Mouse (Mus musculus) kidney, adult 8-10 months (tissue): Measurements from ENCODE around the gene Fam162b.

ENCODE experiments used
- DNase-seq, 2 experiments: peaks; one replicate each; pipeline ENCODE4 v3.0.0; 2022

The Fam162b gene

GRCm38 (mm10) chr10:51590139-51590574 is at the start of gene Fam162b:
TSS of gene Fam162b (minus strand) at chr10:51590517.
- DNase-seq: no peak

GRCm38 (mm10) chr10:51631411-51632136 is 41.3 kb upstream of the Fam162b start, which contains the start of gene Gprc6a:
TSS of gene Gprc6a (minus strand) at chr10:51631461.
- no peak for DNase-seq

- no peak for DNase-seq
Measured at GRCm38 (mm10) chr10:51621193-51621592, 30.9 kb upstream of the Fam162b start.

- no peak for DNase-seq
Measured at GRCm38 (mm10) chr10:51620126-51620525, 29.8 kb upstream of the Fam162b start.

- no peak for DNase-seq
Measured at GRCm38 (mm10) chr10:51618538-51618937, 28.2 kb upstream of the Fam162b start.

- DNase-seq: no peak
Measured at GRCm38 (mm10) chr10:51614826-51615590, 24.7 kb upstream of the Fam162b start.

- DNase-seq: no peak
Measured at GRCm38 (mm10) chr10:51613421-51613820, 23.1 kb upstream of the Fam162b start.

GRCm38 (mm10) chr10:51611969-51612682 is 21.8 kb upstream of the Fam162b start:
- DNase-seq: no peak

- no peak for DNase-seq
Measured at GRCm38 (mm10) chr10:51609741-51610425, 19.6 kb upstream of the Fam162b start.

- no peak for DNase-seq
Measured at GRCm38 (mm10) chr10:51596928-51597635, 6.8 kb upstream of the Fam162b start.

GRCm38 (mm10) chr10:51595001-51595931 is 4.9 kb upstream of the Fam162b start:
- no peak for DNase-seq

- no peak for DNase-seq
Measured at GRCm38 (mm10) chr10:51591574-51591973, 1.3 kb upstream of the Fam162b start.

- no peak for DNase-seq
Measured at GRCm38 (mm10) chr10:51584919-51585318, 5.4 kb downstream of the Fam162b start.

GRCm38 (mm10) chr10:51584378-51584777 is 5.9 kb downstream of the Fam162b start:
- DNase-seq: no peak

- DNase-seq: no peak
Measured at GRCm38 (mm10) chr10:51571225-51571996, 18.9 kb downstream of the Fam162b start.

GRCm38 (mm10) chr10:51556005-51556404 is 34.3 kb downstream of the Fam162b start:
- no peak for DNase-seq

GRCm38 (mm10) chr10:51553348-51554123 is 36.8 kb downstream of the Fam162b start:
- DNase-seq: peak; percentile 45 to 82
